Mouse (Mus musculus) heart, postnatal 4 days (tissue): ENCODE data around the gene Pi4kb. TPM values are rescaled to one million over a fixed set of nuclear protein-coding genes. Genes with fewer than 3 reads are reported as not detected.
"Not testable (repeated sequence)": the region's sequence is repeated elsewhere in the genome, so short reads cannot be mapped to it uniquely, and the experiment has no call there.

Source experiments
- DNase-seq: peaks from one replicate; pipeline ENCODE4 v3.0.0; 2021
- total RNA-seq, 2 experiments: library from RNA; stranded (reverse); gene quantifications; 2 replicates each; pipeline ENCODE4 v1.2.3; 2021

Pi4kb gene
- 10 to 100 TPM; 33.4 to 36.5 TPM for total RNA-seq

GRCm38 (mm10) chr3:94974528-94975422 lies at the start of gene Pi4kb:
Gene Pi4kb (plus strand): TSS chr3:94974731.
- DNase-seq, result peak; percentile 86

- DNase-seq, result not testable (repeated sequence)
These were observed 48.2 kb upstream of the Pi4kb start for GRCm38 (mm10) chr3:94926301-94926736.

DNA sequence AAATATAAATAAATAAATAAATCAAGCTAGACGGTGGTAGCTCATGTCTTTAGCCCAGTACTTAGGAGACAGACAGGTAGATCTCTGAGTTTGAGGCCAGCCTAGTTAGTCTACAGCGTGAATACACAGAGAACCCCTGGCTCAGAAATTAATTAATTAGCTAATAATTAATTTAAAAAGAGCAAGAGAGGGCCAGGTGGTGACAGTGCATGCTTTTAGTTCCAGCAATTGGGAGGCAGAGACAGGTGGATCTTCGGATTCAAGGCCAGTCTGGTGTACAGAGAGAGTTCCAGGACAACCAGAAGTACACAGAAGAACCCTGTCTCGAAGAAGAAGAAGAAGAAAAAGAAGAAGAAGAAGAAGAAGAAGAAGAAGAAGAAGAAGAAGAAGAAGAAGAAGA lies 45.6 kb upstream of the Pi4kb start:
- not testable (repeated sequence) for DNase-seq

- peak; percentile 26 for DNase-seq
These were observed 43.9 kb upstream of the Pi4kb start for GRCm38 (mm10) chr3:94930386-94931266.

DNA sequence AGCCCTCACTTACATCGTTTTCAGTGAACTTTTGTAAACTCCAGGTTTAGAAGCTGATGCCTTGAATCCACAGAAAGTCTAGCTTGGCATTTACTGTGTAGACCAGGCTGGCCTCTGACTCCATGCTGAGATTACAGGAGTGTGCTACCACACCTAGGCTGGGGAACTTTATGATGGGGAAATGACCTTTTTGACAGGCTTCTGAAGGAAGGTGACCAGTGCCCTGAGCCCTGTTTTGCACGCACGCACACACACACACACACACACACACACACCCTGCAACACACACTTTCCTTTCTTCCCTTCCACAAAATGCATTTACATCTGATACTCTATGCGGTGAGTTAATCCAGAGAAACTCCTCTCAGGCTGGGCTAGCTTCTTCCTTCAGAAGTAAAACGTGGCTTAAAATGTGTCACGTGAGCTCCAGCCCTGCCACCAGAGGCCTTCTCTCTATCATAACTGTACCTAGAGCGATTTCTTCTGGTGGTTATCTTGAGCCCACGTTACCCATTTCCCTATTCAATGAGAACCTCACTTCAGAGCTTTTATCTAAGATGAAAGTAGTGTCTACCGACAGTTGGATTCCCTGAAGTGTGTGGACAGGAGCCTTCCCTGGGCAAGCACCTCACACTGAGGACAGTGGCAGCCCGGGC lies 43.0 kb upstream of the Pi4kb start:
- not testable (repeated sequence) for DNase-seq

DNA sequence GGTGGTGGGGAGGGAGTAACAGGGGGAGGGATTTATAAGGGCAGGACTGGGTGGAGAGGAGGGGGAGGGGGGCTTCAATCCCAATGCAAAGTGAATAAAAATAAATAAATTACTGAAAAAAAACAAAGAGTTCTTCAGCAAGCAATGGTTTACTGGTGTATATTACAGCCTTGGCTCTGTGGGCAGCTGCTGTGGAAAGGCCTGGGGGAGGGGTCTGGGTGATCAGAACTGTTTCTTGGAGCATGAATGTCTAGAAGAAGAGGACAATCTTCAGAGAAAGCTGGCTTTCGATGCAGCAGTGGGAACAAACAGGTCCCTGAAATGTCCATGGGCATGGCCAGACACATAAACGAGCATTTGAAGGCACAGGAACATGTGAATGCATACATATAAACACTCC lies 42.3 kb upstream of the Pi4kb start:
- not testable (repeated sequence) for DNase-seq

DNA sequence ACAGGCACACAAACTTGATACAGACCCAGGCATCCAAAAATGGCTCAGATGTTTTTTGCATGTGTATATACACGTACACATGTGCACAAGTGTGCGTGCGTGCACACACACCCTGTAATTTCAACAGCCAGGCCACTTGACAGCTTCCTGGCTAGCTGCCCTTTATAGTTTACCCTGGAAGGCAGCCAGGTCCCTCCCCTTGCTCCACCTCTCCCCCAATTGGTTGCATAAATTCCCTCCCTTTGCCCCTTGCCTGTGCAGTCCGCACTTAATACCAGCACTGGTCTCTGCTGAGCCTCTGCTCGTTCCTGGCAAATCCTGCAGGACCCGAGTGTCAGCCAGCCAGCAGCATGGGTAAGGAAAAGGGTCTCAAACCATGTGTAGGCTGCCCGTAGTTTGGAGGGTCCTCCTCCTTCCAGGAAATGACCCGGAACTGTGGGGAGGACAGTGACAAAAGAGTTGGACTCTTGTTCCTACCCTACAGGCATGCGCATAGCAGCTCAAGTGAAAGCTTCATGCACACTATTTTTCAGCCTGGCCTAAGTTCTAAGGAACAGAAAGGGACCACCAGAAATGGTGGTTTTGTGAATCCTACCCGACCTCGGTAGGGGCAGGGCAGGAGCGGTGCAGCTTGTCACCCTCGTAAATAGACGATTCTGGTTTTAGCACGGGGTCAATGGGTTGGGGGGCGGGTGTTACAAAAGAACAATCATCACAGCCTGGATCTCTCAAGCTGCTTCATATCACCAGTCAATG lies 41.5 kb upstream of the Pi4kb start, which contains the start of gene Selenbp1:
Selenbp1 (plus strand) TSS at position 248 of the 756 bp plus-strand sequence.
- DNase-seq, result peak; percentile 95

GRCm38 (mm10) chr3:94933604-94934003 lies 40.9 kb upstream of the Pi4kb start:
- not testable (repeated sequence) for DNase-seq

DNA sequence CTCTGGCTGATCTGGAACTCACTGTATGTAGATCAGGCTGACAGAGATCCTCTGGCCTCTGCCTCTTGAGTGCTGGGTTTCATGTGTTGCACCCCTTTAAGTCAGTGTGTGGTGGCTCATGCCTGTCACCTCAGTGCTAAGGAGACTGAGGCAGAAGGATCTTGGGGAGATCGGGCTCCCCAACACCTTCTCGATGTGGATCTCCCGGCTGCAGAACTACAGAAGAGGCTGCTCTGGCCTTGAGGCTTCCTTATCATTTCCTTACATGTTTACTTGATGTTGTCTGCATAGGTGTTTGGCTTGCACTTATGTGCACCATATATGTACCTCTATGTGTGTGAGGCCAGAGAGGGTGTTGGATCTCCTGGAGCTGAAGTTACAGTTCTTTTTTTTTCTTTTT lies 40.0 kb upstream of the Pi4kb start:
- DNase-seq, result not testable (repeated sequence)

- peak; percentile 87 for DNase-seq
These were observed 39.2 kb upstream of the Pi4kb start for GRCm38 (mm10) chr3:94935332-94935731.

GRCm38 (mm10) chr3:94936147-94936546 lies 38.4 kb upstream of the Pi4kb start:
- DNase-seq, result not testable (repeated sequence)

GRCm38 (mm10) chr3:94937194-94937593 lies 37.3 kb upstream of the Pi4kb start:
- not testable (repeated sequence) for DNase-seq

DNA sequence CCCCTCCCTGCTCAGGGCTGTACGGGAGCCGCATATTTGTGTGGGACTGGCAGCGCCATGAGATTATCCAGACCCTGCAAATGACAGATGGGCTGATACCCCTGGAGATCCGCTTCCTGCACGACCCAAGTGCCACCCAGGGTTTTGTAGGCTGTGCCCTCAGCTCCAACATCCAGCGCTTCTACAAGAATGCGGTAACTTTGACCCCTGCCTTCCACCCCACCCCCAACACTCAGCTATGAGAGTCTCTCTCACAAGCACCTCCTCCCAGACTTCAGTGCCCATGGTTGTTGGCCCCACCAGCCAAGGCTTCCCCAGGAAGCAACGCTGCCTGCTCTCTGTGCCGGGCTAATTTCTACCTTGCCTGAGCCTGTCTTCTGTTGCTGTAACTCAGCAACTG lies 34.5 kb upstream of the Pi4kb start:
- DNase-seq, result not testable (repeated sequence)

GRCm38 (mm10) chr3:94942211-94942967 lies 32.1 kb upstream of the Pi4kb start:
- DNase-seq, result not testable (repeated sequence)

DNA sequence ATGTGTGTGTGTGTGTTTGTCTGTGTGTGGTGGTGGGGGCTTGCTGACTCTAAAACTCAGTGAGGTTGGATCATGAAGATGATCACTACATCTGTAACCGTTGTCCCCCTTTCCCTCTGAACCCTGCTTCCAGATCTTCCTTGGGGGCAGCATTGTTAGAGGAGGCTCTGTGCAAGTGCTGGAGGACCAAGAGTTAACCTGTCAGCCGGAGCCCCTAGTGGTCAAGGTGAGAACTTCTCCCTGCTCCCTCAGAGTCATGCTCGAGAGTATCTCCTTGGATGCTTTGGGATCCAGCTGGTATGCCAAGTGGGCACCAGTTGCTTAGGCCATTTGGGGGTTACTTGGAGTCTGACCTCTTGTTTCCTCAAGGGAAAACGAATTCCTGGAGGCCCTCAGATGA lies 30.8 kb upstream of the Pi4kb start:
- not testable (repeated sequence) for DNase-seq

GRCm38 (mm10) chr3:94948066-94948614 lies 26.4 kb upstream of the Pi4kb start:
- no peak for DNase-seq

GRCm38 (mm10) chr3:94949645-94950044 lies 24.9 kb upstream of the Pi4kb start:
- no peak for DNase-seq

DNA sequence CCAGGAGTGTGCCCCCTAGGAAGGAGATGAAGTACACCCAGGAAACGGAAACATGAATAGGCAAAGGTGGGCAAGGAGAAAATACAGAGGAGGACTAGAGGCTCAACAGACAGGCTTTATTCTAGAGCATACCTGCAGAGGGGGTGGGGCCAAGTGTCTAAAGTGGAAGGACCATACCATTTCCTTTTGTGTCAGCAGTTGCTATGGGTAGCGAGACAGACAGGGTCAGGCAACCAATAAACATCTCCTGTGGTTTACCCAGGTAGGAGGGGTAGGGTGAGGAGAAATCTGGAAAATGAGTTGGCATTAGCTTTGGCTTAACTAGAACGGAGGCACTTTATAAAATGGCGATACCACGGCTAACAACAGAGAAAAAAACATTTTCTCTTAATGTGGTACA lies 21.7 kb upstream of the Pi4kb start:
- no peak for DNase-seq

- DNase-seq, result no peak
These were observed 21.2 kb upstream of the Pi4kb start for GRCm38 (mm10) chr3:94953384-94953763.
